Mouse (Mus musculus): ENCODE results near the gene Kif1b. TPM values are rescaled to one million over a fixed set of nuclear protein-coding genes. Genes with fewer than 3 reads are reported as not detected.
A peak's percentile ranks its signal among the peaks of the same experiment; 100 is the strongest.

The Kif1b gene
- total RNA-seq, 2 experiments from 2014 or later: 448 to 452 TPM

DNA sequence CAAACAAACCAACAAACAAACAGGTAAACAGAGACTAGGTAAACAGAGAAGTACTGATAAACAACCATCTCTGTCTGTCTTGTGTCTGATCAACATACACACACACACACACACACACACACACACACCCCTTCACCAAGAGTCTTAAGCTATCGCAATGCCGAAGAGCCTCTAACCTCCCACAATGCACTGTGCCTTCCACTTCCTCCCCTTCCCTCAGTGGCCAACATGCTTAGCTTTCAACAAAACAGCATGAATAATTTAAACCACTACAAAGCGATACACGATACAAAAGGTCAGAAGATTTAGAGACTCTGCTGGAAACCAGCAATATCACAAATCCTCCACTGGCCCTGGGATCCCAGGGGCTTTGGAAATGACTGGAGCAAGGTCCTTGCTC is 14.8 kb upstream of the Kif1b start:
- no peak for DNase-seq (ENCODE audit: low spot score in 2 of 2)
- intact Hi-C loops (cut with DNase I): no loop called here

DNA sequence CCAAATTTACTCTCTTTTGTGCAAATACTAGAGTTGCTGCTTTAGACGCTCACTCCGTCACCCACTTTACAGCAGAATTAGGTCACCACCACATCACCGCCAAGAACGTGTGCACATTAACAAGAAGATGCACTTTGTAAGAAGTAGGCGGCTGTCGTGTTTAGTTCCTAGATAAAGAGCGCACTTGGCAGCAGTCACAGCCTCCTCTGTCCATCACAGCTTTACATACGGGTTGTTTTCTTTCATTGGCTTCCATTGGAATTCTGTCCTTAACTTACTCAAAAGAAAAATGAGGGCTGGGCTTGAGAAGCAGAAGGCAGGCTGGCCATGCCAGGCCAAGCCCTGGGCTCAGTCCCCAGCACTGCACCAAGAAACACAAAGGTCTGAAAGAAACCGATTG is 11.6 kb upstream of the Kif1b start:
- no peak for DNase-seq (ENCODE audit: low spot score in 2 of 2)
- intact Hi-C loops (cut with DNase I): no loop called here

DNA sequence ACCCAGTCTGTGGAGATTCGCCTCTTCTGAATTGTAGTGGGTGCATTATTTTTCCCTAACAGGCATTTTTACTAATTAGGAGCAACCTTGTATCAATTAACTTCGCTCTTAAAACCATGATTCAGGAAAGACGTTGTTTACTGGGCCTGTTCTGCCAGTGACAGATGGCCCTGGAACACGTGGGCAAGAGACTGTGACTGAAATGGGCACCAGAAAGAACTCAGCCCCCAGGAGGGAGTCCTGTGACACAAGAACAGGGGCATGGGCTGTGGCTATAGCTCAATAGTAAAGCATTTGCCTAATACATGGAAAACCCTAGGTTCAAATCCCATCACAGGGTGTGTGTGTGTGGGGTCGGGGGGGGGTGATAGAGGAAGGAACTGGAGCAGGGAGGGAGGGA is 9.9 kb upstream of the Kif1b start:
- intact Hi-C loops (cut with DNase I): no loop called here
- DNase-seq (ENCODE audit: low spot score in 2 of 2): no peak

DNA sequence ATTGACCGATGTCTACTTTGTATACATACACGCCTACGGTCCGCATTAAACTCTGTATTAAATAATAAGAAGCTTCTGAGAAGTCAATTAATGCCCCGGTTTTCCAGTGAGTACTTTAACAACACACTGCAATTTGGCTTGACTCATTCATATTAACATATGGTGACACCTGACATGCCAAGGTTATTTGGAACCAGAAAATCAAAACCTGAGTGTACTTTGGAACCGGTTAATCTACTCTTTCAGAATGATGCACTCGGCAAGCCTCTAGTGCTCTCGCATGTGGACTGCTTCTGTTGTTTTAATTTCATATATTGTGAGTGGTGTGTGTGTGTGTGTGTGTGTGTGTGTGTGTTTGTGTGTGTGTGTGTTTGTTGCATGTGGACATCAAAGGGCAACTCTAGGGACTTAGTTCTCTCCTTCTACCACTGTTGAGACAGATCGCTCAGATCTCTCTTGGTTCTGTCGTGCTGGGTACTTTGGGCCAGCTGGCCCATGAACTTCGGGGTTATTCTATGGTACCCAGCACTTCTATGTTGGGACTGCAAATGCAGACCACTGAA is 6.9 kb upstream of the Kif1b start:
- no peak for DNase-seq (ENCODE audit: low spot score in 2 of 2)
- intact Hi-C loops (cut with DNase I): no loop called here

DNA sequence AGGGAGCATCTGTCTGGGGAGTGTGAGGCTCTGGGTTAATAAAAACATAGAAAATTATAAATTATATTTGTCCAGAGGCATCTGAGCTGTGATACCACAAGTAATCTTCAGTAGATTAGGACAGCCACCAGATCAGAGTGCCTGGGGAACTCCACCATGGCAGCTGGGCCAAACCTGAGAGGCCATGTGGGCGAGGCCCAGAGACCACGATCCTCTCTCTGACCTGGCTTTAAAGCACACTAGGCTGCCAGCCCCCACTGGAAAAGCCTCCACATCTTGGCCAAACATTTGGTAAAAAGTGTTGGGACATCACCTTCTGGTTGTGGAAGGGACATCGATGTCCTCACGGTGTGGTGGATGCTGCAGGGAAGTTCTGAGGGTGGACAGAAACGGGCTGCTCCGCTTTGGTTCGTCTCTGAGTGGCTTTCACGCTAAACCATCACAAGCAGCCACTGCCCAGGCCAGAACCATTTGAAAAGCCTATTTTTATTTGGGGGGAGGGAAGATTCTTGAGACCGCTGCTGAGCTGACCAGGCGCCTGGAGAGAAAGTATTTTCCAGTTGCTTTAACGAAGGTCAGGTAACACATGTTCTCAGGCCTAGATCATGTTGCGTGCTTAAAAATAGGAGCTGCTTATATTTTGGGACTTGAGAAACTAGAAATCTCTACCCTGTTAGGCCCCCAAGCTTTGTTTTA is 6.2 kb upstream of the Kif1b start:
- intact Hi-C loops (cut with DNase I): no loop called here
- DNase-seq (ENCODE audit: low spot score in 2 of 2): no peak

DNA sequence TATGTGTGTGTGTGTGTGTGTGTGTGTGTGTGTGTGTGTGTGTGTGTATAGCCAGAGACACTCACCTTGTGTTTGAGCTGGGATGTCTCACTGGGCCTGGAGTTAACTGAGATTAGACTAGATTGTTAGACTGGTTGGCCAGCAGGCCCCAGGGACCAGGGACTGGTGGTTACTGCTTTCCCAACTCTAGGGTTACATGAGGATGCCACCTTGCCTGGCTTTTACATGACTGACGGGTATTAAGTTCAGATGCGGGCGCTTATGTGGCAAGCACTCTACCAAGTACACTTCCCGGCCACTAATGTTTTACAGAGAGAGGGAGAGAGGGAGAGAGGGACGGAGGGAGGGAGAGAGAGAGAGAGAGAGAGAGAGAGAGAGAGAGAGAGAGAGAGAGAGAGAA is 4.5 kb upstream of the Kif1b start:
- intact Hi-C loops (cut with DNase I): no loop called here
- DNase-seq (ENCODE audit: low spot score in 2 of 2): no peak

DNA sequence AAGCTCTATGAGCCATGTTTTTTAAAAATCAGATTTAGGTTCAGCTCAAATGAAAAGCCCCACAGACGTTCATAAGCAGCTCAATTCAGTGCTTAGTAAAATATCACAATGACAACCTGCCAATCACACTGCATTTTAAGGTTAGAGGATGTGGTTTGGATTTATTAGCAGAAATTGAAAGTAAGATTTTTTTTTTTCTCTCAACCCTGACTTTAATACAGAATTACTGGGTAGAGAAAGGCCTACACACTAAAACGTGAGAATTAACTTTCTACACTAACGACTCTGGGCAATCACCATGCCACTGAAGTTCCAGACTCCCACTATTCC is 963 bp upstream of the Kif1b start:
- DNase-seq (ENCODE audit: low spot score in 2 of 2): no peak
- intact Hi-C loops (cut with DNase I): loop anchor here (5.0 kb wide), 1 partner anchor 41 kb away; no protein-coding TSS in a partner anchor

DNA sequence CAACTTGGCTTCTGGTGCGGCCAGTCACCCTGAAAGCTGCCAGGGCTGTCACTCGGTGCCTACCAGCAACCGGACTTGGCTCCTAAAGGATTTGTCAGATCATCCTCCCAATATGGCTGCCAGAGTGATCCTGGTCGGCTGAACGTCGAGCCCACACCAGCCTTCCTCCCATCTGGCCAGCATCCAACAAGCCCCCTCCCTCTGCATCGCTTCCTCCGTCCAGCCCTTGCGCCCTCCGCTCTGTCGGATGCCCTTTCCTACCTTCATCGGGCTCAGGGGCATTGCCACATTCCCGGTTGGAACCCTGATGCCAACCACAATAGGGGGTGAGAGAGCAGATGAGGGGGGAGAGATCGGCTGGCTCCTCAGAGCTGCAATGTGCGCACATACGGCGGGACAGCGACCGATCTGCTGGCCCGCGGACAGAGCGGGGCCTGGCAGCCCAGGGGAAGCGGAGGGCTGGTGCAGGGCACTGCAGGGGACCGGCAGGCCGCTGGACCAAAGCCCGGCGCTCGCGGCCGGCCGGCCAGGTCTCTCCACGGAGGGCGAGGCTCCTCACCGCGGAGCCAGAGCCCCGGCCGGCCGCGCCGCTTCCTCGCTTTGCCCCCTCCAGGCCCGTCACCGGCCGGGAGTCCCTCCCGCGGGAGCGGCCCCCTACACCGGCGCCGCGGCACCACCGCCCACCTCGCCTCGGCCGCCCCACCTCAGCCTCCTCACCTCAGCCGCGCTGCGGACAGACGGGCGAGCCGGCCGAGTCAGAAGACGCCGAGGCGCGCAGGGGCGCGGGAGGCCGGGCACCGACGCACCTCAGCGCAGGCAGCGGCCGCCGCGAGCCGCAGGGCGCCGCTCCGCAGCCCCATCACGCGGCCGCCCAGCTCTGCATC is 539 bp downstream of the Kif1b start:
- intact Hi-C loops (cut with DNase I): loop anchor here (5.0 kb wide), 1 partner anchor 40 kb away; no protein-coding TSS in a partner anchor
- peak in 1 of 2 experiments; percentile 59 for DNase-seq (ENCODE audit: low spot score in 2 of 2)

DNA sequence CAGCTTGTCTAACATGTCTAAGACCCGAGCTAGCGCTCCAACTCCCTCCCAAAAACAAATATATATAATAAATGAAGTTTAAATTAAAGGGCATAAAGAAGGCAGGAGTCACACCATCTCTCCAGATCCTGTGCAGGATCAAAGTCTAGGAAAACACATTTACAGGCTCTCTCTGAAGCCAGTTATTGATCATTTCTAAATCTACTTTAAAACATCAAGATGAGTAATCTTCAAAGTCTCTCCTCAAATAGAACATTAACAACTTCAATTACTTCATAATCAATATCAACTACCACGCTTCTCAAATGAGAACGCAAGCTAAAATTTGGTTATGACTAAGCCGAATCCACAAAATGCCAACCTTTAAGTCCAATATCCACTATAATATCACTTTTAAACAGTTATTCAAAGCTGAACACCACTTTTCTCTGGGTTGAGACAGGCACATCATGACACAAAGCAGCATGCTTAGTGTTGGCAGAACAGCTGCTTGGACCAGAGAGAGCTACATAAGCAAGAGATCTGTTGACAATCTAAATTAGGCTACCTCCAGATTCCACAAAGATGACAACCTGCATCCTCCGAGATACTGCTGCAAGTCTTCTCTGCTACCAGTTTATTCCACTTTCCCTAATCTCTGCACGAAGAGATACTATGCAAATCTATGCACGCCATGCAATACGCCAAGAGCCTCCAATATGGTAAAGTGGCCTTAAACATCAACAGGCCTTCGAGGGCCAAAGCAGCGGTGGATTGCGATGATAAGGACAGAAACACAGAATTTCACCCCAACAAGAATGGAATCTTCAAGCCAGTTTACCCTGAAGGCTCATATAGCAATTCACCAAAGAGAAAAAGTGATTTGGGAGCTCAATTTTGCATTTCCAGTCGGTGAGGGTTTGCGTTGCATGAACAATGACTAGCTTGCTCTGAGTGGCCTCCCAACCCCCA is 1.5 kb downstream of the Kif1b start:
- peak; percentile 28 to 58 for DNase-seq (ENCODE audit: low spot score in 2 of 2)
- intact Hi-C loops (cut with DNase I): loop anchor here (5.0 kb wide), 1 partner anchor 39 kb away; no protein-coding TSS in a partner anchor

DNA sequence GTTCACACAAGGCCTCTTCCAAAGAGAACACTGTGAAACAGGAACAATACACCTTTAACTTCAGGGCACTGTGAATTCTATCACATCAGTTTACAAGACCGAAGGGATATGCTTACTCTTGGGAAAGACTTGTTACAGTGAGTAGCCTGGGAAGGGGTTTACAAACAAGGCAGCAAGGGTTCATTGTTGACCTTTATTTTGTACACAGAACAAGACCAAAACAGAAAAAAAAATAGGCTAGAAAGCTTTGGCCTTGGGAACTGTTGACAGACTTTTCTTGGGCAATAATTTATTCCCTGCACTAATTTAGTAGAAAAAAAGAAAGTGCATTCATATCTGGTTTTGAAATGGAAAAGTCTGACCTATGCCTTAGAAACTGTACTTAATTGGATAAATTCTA is 3.0 kb downstream of the Kif1b start:
- DNase-seq (ENCODE audit: low spot score in 2 of 2): no peak
- intact Hi-C loops (cut with DNase I): no loop called here

DNA sequence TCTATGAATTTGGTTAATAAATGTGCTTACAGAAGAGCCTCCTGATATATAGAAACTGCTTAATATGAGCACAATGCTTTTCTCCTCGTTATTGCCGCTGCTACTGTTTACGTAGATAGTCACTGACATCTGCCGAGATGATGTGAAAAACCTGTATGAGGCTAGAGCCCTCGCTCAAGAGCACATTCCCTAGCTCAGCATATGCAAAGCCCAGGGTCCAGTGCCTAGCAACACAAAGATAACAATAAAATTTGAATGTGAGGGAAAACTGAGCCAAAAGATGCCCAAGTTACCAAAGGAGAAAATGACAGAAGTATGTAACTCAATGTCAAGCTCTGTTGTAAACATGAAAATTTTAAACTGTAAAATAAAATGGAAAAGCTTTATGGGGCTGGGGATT is 4.0 kb downstream of the Kif1b start:
- intact Hi-C loops (cut with DNase I): no loop called here
- DNase-seq (ENCODE audit: low spot score in 2 of 2): no peak

DNA sequence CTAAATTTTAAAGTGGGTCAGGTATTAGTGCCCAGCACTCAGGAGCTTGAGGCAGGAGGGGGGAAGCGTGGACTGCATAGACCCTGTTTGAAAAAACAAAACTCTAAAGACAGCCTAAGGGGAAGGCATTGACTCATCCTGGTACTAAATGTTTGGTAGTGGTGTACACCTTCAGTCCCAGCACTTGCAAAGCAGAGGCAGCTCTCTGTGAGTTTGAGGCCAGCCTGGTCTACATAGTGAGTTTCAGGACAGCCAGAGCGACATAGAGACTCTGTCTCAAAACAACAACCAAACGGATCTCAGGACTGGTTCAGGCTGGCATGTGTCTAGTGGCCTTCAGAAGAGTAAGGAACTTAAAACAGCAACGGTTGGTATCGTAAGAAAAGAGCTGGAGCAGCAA is 4.7 kb downstream of the Kif1b start:
- no peak for DNase-seq (ENCODE audit: low spot score in 2 of 2)
- intact Hi-C loops (cut with DNase I): no loop called here

DNA sequence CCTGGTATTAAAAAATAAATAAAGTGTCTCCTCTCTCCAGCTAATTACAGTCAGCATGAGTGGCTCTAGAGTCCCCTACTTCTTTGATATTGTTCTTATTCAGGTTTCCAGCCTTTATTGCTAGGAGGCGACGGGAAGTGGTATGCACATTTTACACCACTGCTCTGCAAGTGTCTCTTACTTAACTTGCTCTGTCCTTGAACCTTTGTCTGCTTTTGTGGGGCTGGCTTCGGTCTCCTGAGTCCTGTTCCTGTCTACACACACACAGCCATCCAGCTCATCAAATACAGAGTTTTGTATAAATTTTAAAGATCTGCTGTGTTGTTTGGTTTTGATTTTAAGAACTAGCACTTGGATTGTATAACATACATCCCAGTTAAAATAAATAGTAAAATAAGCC is 5.4 kb downstream of the Kif1b start:
- no peak for DNase-seq (ENCODE audit: low spot score in 2 of 2)
- intact Hi-C loops (cut with DNase I): no loop called here

DNA sequence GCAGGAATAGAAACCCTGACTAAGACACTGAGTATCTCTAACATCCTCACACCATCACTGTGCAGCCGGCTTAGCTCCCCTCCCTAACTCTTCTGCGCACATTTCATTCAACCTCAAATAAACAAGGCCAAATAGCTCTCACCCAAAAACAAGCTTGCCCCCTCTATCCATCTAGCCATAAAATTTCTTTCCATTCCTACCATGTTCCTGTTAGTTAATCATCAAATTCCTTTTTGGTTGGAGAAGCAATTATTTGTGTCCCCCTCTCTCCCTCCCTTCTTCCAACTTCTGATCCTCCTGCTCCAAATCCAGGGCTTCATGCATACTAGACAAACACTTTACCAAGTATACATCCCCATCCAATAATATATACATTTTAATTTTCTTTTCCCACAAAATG is 11.0 kb downstream of the Kif1b start:
- intact Hi-C loops (cut with DNase I): no loop called here
- DNase-seq (ENCODE audit: low spot score in 2 of 2): no peak

DNA sequence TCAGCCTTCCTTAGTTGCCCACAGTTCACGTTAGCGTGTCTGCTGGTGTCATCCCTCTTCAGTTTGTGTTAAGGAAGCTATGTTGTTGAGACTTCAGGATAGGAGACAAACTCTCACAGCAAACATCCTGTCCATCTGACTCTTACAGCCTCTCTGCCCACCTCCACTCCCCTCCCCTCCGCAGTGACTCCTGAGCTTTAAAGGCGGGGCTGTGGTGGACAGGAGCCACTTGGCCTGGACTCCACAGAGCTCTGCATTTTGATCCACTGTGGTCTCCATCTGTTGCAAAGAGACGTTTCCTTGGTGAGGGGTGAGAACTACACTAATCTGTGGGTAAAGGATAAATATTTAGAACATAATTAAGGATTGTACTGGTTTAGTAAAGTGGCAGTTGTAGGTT is 14.5 kb downstream of the Kif1b start:
- intact Hi-C loops (cut with DNase I): no loop called here
- DNase-seq (ENCODE audit: low spot score in 2 of 2): no peak

DNA sequence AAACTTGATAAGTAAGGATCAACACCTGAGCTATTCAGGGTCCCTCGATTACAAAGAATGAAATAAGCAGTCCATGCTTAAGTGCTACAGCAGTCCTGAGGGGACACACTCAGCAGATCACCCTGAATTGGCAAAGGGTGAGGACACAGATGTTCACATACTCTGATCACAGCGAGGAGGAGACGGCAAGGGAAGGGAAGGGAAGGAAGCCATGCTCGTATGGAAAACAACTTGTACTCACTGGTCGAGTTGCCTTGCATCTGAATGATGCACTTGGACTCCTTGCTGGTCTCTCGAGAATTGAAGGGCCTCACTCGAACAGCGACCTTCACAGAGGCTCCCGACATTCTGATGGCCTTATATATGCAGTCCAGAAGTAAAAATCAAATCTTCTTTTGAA is 16.4 kb downstream of the Kif1b start:
- DNase-seq (ENCODE audit: low spot score in 2 of 2): no peak
- intact Hi-C loops (cut with DNase I): no loop called here

DNA sequence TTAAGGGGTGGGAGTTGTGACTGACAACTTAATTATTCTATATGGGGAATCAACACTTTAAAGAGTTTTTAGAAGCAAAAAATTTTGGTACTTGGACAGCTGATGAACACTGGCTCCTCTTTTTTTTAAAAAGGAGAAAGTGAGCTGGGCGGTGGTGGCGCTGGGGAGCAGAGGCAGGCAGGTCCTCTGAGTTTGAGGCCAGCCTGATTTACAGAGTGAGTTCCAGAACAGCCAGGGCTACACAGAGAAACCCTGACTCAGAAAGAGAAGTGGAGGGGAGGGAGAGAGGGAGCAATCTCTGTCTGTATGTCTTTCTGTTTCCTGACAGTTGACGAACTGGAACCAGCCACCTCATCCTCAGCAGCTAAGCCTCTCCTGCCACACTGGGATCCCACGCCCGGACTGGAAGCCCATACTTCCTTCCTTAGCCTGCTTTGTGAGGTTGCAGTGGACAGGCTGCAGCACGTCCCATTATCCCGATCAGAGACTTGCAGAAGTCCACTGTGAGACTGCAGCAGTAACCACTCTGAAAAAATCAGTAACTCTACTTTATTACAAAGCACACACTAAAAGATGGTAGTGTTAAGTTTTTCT is 17.2 kb downstream of the Kif1b start:
- no peak for DNase-seq (ENCODE audit: low spot score in 2 of 2)
- intact Hi-C loops (cut with DNase I): no loop called here

DNA sequence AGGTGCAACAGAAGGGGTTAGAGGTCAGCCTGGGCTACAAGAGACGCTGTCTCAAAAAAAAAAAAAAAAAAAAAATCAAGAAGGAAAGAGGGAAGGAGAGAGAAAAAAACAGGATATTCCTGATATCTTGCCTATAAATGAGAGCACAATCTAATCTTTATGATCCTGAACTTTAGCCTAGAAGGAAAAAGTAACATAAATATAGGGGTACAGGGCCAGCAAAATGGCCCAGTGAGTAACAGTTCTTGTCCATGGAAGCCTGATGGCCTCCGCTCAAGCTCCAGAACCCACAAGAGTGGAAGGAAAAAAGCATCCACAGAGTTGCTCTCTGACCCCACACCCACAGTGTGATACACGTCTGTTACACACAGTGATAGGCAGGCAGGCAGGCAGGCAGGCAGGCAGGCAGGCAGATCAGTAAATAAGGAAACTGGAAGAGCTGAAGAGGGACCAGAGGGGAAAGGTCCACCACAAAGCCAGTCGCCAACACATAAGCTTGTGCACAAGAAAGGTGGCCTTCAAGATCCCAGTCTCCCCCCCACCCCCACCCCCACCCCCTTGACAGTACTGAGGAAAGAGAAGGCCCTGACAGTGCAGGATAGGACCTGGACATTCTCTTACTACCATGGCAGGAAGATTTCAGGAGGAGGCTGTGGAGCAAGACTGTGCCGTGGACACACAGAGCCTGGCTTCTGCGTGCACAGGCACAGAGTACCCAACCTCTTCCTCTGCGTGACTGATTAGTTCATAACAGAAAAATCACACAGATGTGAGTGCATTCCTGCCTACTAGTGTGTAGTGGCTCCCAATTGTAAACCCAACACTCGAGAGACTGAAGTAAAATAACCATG is 21.0 kb downstream of the Kif1b start:
- intact Hi-C loops (cut with DNase I): no loop called here
- no peak for DNase-seq (ENCODE audit: low spot score in 2 of 2)

DNA sequence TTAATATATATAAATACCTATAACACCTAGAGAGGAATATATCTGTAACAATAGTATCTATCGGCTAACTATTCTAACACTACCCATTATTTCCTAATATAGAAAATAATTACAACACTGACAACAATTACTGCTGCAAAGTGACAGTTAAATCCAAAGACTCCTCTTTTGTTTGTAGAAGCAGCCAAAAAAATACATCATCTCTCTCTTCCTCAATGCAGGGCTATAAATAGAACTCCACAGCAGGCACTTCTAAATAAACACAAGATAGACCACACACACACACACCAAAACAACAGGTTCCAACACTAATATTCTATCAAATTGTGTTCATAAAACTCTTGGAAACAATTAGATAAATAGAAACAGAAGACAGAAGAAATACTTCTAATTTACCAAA is 21.8 kb downstream of the Kif1b start:
- DNase-seq (ENCODE audit: low spot score in 2 of 2): no peak
- intact Hi-C loops (cut with DNase I): no loop called here

Data from left cerebral cortex, postnatal 36 days (tissue).